Mouse (Mus musculus) adrenal gland, adult 8-10 months (tissue): Measurements from ENCODE around the gene Minos1. TPM values are rescaled to one million over a fixed set of nuclear protein-coding genes. Genes with fewer than 3 reads are reported as not detected.
A peak's percentile ranks its signal among the peaks of the same experiment; 100 is the strongest.

Experiments used
- DNase-seq: peaks from one replicate; pipeline ENCODE4 v3.0.0; 2022
- total RNA-seq, 4 experiments: library from RNA; stranded (reverse); gene quantifications; 2 replicates each; pipeline ENCODE4 v1.2.4; 2022

Gene Minos1
- total RNA-seq = 100 to 1,000 TPM; 273 to 460 (median 363) TPM

GRCm38 (mm10) chr4:139130701-139131549, at the start of gene Minos1:
Gene Minos1, minus strand, starts transcription at chr4:139131113.
- DNase-seq = peak; percentile 98

DNA sequence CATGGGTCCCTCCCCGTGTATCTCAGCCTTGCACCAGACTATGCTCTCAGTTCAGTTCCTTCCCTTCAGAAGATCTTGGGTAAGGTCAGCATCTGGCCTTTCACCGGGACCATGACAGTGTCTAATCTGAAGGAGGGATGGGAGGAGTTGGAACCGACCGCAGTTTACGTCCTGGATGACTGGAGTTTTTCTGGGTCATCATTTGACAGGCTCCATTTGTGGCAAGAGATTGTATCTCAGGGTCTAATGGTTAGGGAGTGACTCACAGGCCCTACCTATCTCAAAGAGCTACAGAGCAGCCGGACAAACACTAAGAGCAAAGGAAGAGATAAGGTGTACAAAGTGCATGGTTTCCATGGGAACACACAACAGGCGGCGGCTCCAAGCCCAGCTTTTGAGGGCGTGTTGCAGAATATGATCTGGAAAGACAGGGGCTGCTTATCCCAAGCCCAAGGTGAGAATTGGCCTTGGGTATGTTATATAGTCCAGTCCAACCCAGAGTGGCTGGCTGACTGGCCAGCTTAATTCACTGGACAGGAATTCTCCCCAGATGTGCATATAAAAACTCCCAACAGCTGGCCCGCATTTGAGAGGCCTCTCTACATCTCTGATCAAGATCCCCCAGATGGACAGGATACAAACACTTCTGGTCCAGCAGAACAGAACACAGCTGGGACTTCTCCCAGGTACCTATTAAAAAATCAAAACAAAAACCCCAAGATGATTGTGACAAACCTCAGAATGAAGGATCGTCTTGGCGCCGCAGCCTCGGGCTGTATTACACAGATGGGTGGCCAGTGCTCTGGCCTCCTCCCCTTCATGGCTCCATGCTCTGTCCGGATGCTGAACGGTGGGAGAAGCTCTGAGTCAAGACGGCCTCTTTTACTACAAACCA, 49.1 kb upstream of the Minos1 start:
- no peak for DNase-seq

GRCm38 (mm10) chr4:139179218-139179617, 48.3 kb upstream of the Minos1 start:
- no peak for DNase-seq

DNA sequence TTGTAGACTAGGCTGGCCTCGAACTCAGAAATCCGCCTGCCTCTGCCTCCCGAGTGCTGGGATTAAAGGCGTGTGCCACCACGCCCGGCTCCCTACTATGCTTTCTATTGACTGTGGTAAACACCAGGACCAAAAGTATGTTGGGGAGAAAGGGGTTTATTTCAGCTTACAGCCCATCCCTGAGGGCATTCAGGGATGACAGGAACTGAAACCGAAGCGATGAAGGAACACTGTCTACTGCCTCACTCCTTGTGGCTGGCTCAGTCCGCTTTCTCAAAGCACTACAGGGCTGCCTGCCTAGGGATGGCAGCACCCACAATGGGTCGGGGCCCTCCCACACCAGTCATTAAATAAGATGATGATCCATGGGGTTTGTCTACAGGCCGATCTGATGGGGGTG, 47.5 kb upstream of the Minos1 start:
- no peak for DNase-seq

DNA sequence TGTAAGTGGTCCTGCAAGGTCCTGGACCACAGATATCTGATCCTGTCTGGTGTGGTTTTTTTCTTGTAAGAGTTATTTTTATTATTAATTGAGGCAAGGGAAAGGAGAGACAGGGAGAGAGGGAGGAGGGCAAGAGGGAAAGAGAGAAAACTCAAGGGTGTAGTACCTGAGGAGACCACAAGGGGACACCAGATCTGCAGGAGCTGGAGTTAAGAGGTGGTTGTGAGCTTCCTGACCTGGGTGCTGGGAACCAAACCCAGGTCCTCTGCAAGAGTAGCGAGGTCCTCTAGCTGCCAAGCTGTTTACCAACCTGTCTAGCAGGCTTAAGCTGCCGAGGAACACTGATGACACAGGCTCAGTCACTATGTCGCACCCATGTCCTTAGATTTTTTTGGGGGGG, 47.0 kb upstream of the Minos1 start:
- no peak for DNase-seq

DNA sequence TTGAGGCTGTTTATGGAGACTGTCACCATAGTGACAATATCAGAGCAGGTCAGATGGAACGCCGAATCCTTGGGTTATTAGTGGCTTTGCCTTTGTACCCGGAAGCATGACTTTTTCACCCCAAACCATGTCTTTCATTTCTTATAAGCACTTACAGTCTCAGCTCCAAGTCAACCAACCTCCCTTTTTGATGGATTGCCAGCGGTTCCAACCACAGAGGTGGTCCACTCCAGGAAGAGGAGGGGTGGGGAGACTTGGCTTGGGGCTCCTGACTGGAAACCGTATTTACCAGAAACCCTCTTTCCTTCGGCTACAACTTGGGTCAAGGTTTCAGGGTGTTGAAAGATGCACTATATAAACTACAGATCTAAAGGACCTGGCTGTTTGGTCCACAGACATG, 45.1 kb upstream of the Minos1 start:
- DNase-seq = no peak

- no peak for DNase-seq
These were observed 44.4 kb upstream of the Minos1 start for GRCm38 (mm10) chr4:139175061-139175971.

GRCm38 (mm10) chr4:139169748-139170279, 38.9 kb upstream of the Minos1 start:
- DNase-seq = no peak

- DNase-seq = peak; percentile 74
These were observed 38.3 kb upstream of the Minos1 start for GRCm38 (mm10) chr4:139168985-139169747.

- DNase-seq = no peak
These were observed 36.2 kb upstream of the Minos1 start for GRCm38 (mm10) chr4:139167107-139167506.

DNA sequence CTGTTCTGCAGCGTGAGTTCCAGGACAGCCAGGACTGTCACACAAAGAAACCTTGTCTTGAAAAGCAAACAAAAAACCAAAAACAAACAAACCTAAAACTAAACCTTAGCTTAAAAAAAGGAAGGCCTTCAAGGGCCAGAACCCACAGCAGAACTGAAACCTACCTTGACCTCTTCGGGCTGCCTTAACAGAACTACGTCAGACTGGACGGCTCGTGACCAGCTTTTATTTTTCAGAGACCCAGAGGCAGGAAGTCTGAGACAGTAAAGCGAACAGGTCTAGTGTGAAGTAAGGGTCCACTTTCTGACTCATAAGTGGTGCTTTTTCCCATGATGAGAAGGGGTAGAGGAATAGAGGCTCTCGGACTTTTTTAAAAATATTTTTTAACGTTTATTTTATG, 35.3 kb upstream of the Minos1 start:
- no peak for DNase-seq

- no peak for DNase-seq
These were observed 34.3 kb upstream of the Minos1 start for GRCm38 (mm10) chr4:139165259-139165658.

DNA sequence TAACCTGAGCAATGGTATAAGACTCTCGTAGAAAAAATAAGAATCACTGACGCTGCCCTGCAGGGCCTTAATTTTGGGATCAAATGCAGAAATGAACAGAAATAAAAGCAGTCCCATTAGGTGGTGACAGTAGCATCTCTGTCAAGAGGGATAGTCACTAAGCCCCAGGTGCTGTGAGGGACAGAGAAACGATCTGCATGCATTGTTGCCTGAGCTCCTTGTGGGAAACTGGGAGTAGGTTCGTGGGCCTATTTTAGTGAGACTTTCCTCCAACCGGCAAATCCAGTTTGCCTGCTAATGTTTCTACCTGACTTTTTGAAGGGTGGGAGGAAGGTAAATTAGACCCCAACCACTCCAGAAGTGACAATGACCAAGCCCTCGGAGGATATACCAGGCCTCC, 33.2 kb upstream of the Minos1 start:
- no peak for DNase-seq

- DNase-seq = no peak
These were observed 30.2 kb upstream of the Minos1 start for GRCm38 (mm10) chr4:139161076-139161475.

GRCm38 (mm10) chr4:139158350-139158749, 27.4 kb upstream of the Minos1 start:
- DNase-seq = no peak

DNA sequence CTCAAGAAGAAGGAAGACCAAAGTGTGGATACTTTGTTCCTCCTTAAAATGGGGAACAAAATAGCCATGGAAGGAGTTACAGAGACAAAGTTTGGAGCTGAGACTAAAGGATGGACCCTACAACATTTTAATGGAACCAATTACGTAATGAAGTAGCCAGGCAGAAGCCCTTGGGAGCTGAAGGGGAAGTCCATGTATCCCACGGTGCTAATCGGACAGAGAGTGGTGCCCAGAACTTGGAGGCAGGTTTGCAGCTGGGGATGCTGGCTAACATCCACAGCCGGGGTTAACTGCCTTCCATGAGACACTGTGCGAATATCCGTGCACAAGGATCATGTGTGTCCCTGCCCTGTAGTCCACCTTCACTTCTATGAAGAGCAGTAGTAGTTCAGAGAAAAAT, 25.6 kb upstream of the Minos1 start:
- DNase-seq = no peak

- no peak for DNase-seq
These were observed 23.8 kb upstream of the Minos1 start for GRCm38 (mm10) chr4:139154576-139155307.

- no peak for DNase-seq
These were observed 20.5 kb upstream of the Minos1 start for GRCm38 (mm10) chr4:139151370-139151769.

DNA sequence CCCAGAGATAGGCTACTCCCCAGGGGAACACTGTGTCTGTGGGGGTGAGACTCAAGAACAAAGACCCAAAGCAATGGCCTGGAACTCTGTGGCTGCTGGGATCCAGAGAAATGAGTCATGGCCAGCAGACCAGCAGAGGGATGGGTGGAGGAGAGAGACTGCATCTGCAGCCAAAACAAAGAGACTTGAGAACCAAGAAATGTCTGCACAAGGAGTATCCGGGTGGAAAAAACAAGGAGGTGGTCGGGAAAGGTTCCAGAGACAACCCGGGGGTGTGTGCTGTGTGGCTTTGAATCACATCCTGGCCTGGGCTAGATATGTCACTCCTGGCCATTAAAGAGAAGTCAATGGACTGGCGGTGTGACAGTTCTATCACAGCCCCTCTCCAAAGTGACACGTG, 15.8 kb upstream of the Minos1 start:
- no peak for DNase-seq

GRCm38 (mm10) chr4:139145156-139145555, 14.2 kb upstream of the Minos1 start:
- DNase-seq = no peak

DNA sequence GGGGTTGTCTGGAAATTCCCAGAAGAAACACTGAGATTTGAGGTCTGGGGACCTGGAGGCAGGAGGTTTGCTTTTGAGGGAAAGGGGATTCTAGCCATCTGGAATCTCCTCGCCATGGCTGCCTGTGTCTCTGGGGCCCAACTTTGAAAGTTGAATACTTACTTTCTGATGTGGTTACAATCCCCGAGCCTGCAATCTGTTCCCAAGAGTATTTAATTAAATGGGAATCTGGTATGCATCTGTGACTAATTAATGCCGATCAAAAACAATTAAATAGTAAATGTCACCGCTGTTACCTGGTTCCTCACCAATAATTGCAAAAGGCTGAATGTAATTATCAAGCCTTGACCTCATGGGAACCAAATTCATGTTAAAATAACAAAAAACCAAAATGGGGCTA, 13.7 kb upstream of the Minos1 start:
- no peak for DNase-seq
